Mouse (Mus musculus) lung, postnatal 0 days (tissue): Measurements from ENCODE around the gene Pttg1ip. TPM values are rescaled to one million over a fixed set of nuclear protein-coding genes. Genes with fewer than 3 reads are reported as not detected.
A peak's percentile ranks its signal among the peaks of the same experiment; 100 is the strongest.

Experiments used
- ATAC-seq: fragments of 200-750 bp; cut with Nextera tagmentation; 2 replicates; pipeline ENCODE4 v1.8.0; 2017; ENCODE audit warnings: moderate library complexity
- DNase-seq: peaks from one replicate; pipeline ENCODE4 v3.0.0-alpha.2; 2016; ENCODE audit warnings: low spot score
- H3K27ac ChIP-seq: fragments of 300-500 bp; sonication (generic); 2 replicates; pipeline ENCODE4 v1.5.1; 2014; ENCODE audit warnings: antibody characterized with exemption, mild to moderate bottlenecking, low read length, mixed read lengths
- H3K27me3 ChIP-seq: fragments of 300-500 bp; sonication (generic); replicated peaks from 2 replicates; pipeline ENCODE4 v1.6.1; 2014; ENCODE audit warnings: low read length, mixed read lengths; ENCODE audit not compliant: insufficient read depth
- H3K36me3 ChIP-seq: fragments of 300-500 bp; sonication (generic); 2 replicates; pipeline ENCODE4 v1.6.1; 2014; ENCODE audit warnings: low read length, mixed read lengths; ENCODE audit not compliant: insufficient read depth
- H3K4me1 ChIP-seq: fragments of 300-500 bp; sonication (generic); 2 replicates; pipeline ENCODE4 v1.6.1; 2014; ENCODE audit warnings: antibody characterized with exemption, low read depth, low read length, mixed read lengths; ENCODE audit not compliant: insufficient read depth
- H3K4me2 ChIP-seq: fragments of 300-500 bp; sonication (generic); replicated peaks from 2 replicates; pipeline ENCODE4 v1.6.1; 2014; ENCODE audit warnings: low read depth, mild to moderate bottlenecking, low read length, moderate library complexity, mixed read lengths
- H3K4me3 ChIP-seq: fragments of 300-500 bp; sonication (generic); 2 replicates; pipeline ENCODE4 v1.5.1; 2014; ENCODE audit warnings: low read depth, low read length
- H3K9ac ChIP-seq: fragments of 300-500 bp; sonication (generic); replicated peaks from 2 replicates; pipeline ENCODE4 v1.6.1; 2014; ENCODE audit warnings: low read depth, mild to moderate bottlenecking
- H3K9me3 ChIP-seq: fragments of 300-500 bp; sonication (generic); 2 replicates; pipeline ENCODE4 v1.6.1; 2016; ENCODE audit warnings: low read length, mixed read lengths
- CTCF ChIP-seq: IDR thresholded peaks from 2 replicates; pipeline ENCODE4 v1.5.1; 2016; ENCODE audit warnings: antibody characterized with exemption, mild to moderate bottlenecking
- EP300 ChIP-seq: IDR thresholded peaks from 2 replicates; pipeline ENCODE4 v1.6.1; 2016; ENCODE audit warnings: antibody characterized with exemption, mild to moderate bottlenecking, control low read depth
- WGBS: fragments of 180-500 bp; shearing (Covaris S2); extraction: QIAGEN DNeasy Blood & Tissue Kit; methylation state at CpG from one replicate; pipeline ENCODE4 v1.1.7; 2014; 5-methylcytosine and 5-hydroxymethylcytosine counted together
- polyA plus RNA-seq: library from polyadenylated mRNA; unstranded; fragments of >200 nt; fragmentation: Nextera tagmentation; extraction: Ambion mirVana; gene quantifications from 2 replicates; pipeline ENCODE4 v1.2.1, GENCODE M21; 2015

The Pttg1ip gene
- polyA plus RNA-seq, 1 experiment from 2014 or later, result 207 TPM

- no peak overlapping the region for H3K4me3 ChIP-seq
- TF ChIP-seq EP300 (no peak), CTCF (no peak)
- no peaks in the 10 kb centered on the region for H3K9me3 ChIP-seq
- H3K27me3 ChIP-seq, result no peaks in the 10 kb centered on the region
- H3K4me1 ChIP-seq, result peaks cover 13% of the 10 kb centered on the region
- ATAC-seq (no peak), DNase-seq (no peak)
- H3K9ac ChIP-seq, result no peak overlapping the region
- H3K36me3 ChIP-seq, result no peaks in the 10 kb centered on the region
- no peak overlapping the region for H3K27ac ChIP-seq
- 55% methylated on average over 10 of the region's 10 CpGs for WGBS
- H3K4me2 ChIP-seq, result no peak overlapping the region
These were observed 1.2 kb upstream of the Pttg1ip start for GRCm38 (mm10) chr10:77580027-77580920.

- Histone ChIP-seq H3K4me1 (peaks cover 13% of the 10 kb centered on the region), H3K9ac (no peak overlapping the region), H3K27me3 (no peaks in the 10 kb centered on the region), H3K36me3 (no peaks in the 10 kb centered on the region), H3K4me2 (peak overlapping the region; percentile 72), H3K9me3 (no peaks in the 10 kb centered on the region), H3K4me3 (peak overlapping the region; percentile 58; the same call in 1 of the 2 replicates), H3K27ac (peak overlapping the region; percentile 60; the same call in 1 of the 2 replicates)
- DNase-seq, result no peak
- 4% methylated on average over 8 of the region's 8 CpGs for WGBS
- TF ChIP-seq EP300 (no peak), CTCF (no peak)
- no peak for ATAC-seq
These were observed 505 bp upstream of the Pttg1ip start for GRCm38 (mm10) chr10:77581023-77581407.

GRCm38 (mm10) chr10:77582285-77582618 lies 732 bp downstream of the Pttg1ip start:
- Histone ChIP-seq H3K9me3 (no peaks in the 10 kb centered on the region), H3K36me3 (no peaks in the 10 kb centered on the region), H3K4me2 (peak overlapping the region; percentile 72), H3K4me1 (peaks cover 13% of the 10 kb centered on the region), H3K27me3 (no peaks in the 10 kb centered on the region), H3K9ac (peak overlapping the region; percentile 59), H3K4me3 (peak overlapping the region; percentile 58), H3K27ac (peak overlapping the region; percentile 97)
- 5% methylated on average over 8 of the region's 8 CpGs for WGBS
- TF ChIP-seq EP300, result no peak
- no peak for TF ChIP-seq CTCF
- no peak for DNase-seq
- no peak for ATAC-seq

- Histone ChIP-seq H3K9me3 (no peaks in the 10 kb centered on the region), H3K4me3 (no peak overlapping the region; the same call in 1 of the 2 replicates), H3K27ac (peak overlapping the region; percentile 47; the same call in 1 of the 2 replicates), H3K4me2 (no peak overlapping the region; the same call in 1 of the 2 replicates), H3K4me1 (peaks cover 13% of the 10 kb centered on the region), H3K9ac (no peak overlapping the region), H3K36me3 (no peaks in the 10 kb centered on the region), H3K27me3 (no peaks in the 10 kb centered on the region)
- 52% methylated on average over 10 of the region's 10 CpGs for WGBS
- ATAC-seq (peak; percentile 44), DNase-seq (peak; percentile 78)
- TF ChIP-seq CTCF, result no peak
- TF ChIP-seq EP300, result peak; percentile 90
These were observed 2.4 kb downstream of the Pttg1ip start for GRCm38 (mm10) chr10:77583795-77584422.

- no peak overlapping the region for H3K9ac ChIP-seq
- ATAC-seq (no peak), DNase-seq (no peak)
- no peak overlapping the region for H3K27ac ChIP-seq
- TF ChIP-seq CTCF (no peak), EP300 (no peak)
- no peaks in the 10 kb centered on the region for H3K9me3 ChIP-seq
- no peaks in the 10 kb centered on the region for H3K36me3 ChIP-seq
- H3K4me2 ChIP-seq, result no peak overlapping the region
- H3K4me1 ChIP-seq, result peaks cover 13% of the 10 kb centered on the region
- H3K4me3 ChIP-seq, result no peak overlapping the region
- no peaks in the 10 kb centered on the region for H3K27me3 ChIP-seq
- 88% methylated on average over 3 of the region's 3 CpGs for WGBS
These were observed 5.1 kb downstream of the Pttg1ip start for GRCm38 (mm10) chr10:77586637-77587036.

- no peak overlapping the region for H3K4me3 ChIP-seq
- DNase-seq (no peak), ATAC-seq (no peak)
- H3K4me1 ChIP-seq, result peaks cover 13% of the 10 kb centered on the region
- 0 out of 2 replicates have a peak, but pooled peaks cover under 1% of the 10 kb centered on the region for H3K36me3 ChIP-seq
- no peak overlapping the region for H3K27ac ChIP-seq
- TF ChIP-seq EP300 (no peak), CTCF (no peak)
- no peak overlapping the region for H3K9ac ChIP-seq
- no peaks in the 10 kb centered on the region for H3K9me3 ChIP-seq
- WGBS, result 54% methylated on average over 6 of the region's 6 CpGs
- H3K27me3 ChIP-seq, result no peaks in the 10 kb centered on the region
- no peak overlapping the region for H3K4me2 ChIP-seq
These were observed 5.7 kb downstream of the Pttg1ip start for GRCm38 (mm10) chr10:77587091-77587775.
